Mouse (Mus musculus): ENCODE results near the gene Apoc4. TPM values are rescaled to one million over a fixed set of nuclear protein-coding genes. Genes with fewer than 3 reads are reported as not detected.
A peak's percentile ranks its signal among the peaks of the same experiment; 100 is the strongest.

Gene Apoc4
- polyA plus RNA-seq, 1 experiment from 2014 or later, result 0.08 TPM

GRCm38 (mm10) chr7:19633855-19634254 is 47.4 kb downstream of the Apoc4 start:
- H3K27me3 ChIP-seq, result no peaks in the 10 kb centered on the region
- H3K36me3 ChIP-seq, result peaks cover 72% of the 10 kb centered on the region
- H3K4me1 ChIP-seq (replicated peaks), result peaks cover 5% of the 10 kb centered on the region
- 94% methylated on average over 15 of the region's 15 CpGs for WGBS
- ATAC-seq (ENCODE audit: low read depth), result no peak
- no peak overlapping the region for H3K4me2 ChIP-seq
- H3K9me3 ChIP-seq, result no peaks in the 10 kb centered on the region
- H3K9ac ChIP-seq, result no peak overlapping the region
- no peak overlapping the region for H3K4me3 ChIP-seq
- H3K27ac ChIP-seq (replicated peaks), result no peak overlapping the region

GRCm38 (mm10) chr7:19633197-19633596 is 48.1 kb downstream of the Apoc4 start:
- H3K4me1 ChIP-seq (replicated peaks), result peaks cover 5% of the 10 kb centered on the region
- H3K36me3 ChIP-seq, result peaks cover 65% of the 10 kb centered on the region
- no peak overlapping the region for H3K9ac ChIP-seq
- H3K9me3 ChIP-seq, result no peaks in the 10 kb centered on the region
- H3K27me3 ChIP-seq, result no peaks in the 10 kb centered on the region
- H3K4me2 ChIP-seq, result no peak overlapping the region
- no peak for ATAC-seq (ENCODE audit: low read depth)
- H3K4me3 ChIP-seq, result no peak overlapping the region
- 93% methylated on average over 17 of the region's 17 CpGs for WGBS
- no peak overlapping the region for H3K27ac ChIP-seq (replicated peaks)

GRCm38 (mm10) chr7:19632720-19633119 is 48.6 kb downstream of the Apoc4 start:
- peaks cover 60% of the 10 kb centered on the region for H3K36me3 ChIP-seq
- H3K4me2 ChIP-seq, result no peak overlapping the region
- H3K9ac ChIP-seq, result no peak overlapping the region
- H3K27ac ChIP-seq (replicated peaks), result no peak overlapping the region
- peaks cover 5% of the 10 kb centered on the region for H3K4me1 ChIP-seq (replicated peaks)
- ATAC-seq (ENCODE audit: low read depth), result no peak
- H3K27me3 ChIP-seq, result no peaks in the 10 kb centered on the region
- H3K9me3 ChIP-seq, result no peaks in the 10 kb centered on the region
- H3K4me3 ChIP-seq, result no peak overlapping the region

- no peak for ATAC-seq (ENCODE audit: low read depth)
- no peak overlapping the region for H3K4me2 ChIP-seq
- H3K4me3 ChIP-seq, result no peak overlapping the region
- no peaks in the 10 kb centered on the region for H3K27me3 ChIP-seq
- no peak overlapping the region for H3K9ac ChIP-seq
- peaks cover 56% of the 10 kb centered on the region for H3K36me3 ChIP-seq
- H3K27ac ChIP-seq (replicated peaks), result no peak overlapping the region
- H3K9me3 ChIP-seq, result no peaks in the 10 kb centered on the region
- peaks cover 5% of the 10 kb centered on the region for H3K4me1 ChIP-seq (replicated peaks)
Measured at GRCm38 (mm10) chr7:19632275-19632674, 49.0 kb downstream of the Apoc4 start.

GRCm38 (mm10) chr7:19629361-19629734 is 51.9 kb downstream of the Apoc4 start, which contains the start of gene Relb:
Gene Relb, minus strand, starts transcription at chr7:19629438.
- Histone ChIP-seq H3K36me3 (peaks cover 27% of the 10 kb centered on the region), H3K9ac (peak within 1 kb of the TSS; percentile 69), H3K4me2 (peak within 1 kb of the TSS; percentile 88), H3K9me3 (no peaks in the 10 kb centered on the region), H3K27ac (replicated peaks) (peak within 1 kb of the TSS; percentile 78), H3K4me3 (peak within 1 kb of the TSS; percentile 74), H3K27me3 (no peaks in the 10 kb centered on the region), H3K4me1 (replicated peaks) (peaks cover 5% of the 10 kb centered on the region)
- ATAC-seq (ENCODE audit: low read depth), result peak; percentile 72
- under 1% methylated on average over 35 of the region's 41 CpGs for WGBS

GRCm38 (mm10) chr7:19628536-19629360 is 52.5 kb downstream of the Apoc4 start:
- Histone ChIP-seq H3K9me3 (no peaks in the 10 kb centered on the region), H3K4me2 (peak overlapping the region; percentile 88), H3K9ac (peak overlapping the region; percentile 69), H3K36me3 (peaks cover 21% of the 10 kb centered on the region), H3K27me3 (0 out of 2 replicates have a peak, but pooled peaks cover 2% of the 10 kb centered on the region), H3K27ac (replicated peaks) (peak overlapping the region; percentile 78), H3K4me1 (replicated peaks) (peaks cover 5% of the 10 kb centered on the region), H3K4me3 (peak overlapping the region; percentile 74)
- ATAC-seq (ENCODE audit: low read depth), result peak; percentile 88
- WGBS, result 2% methylated on average over 56 of the region's 57 CpGs

- H3K27ac ChIP-seq (replicated peaks), result no peak overlapping the region
- peaks cover 5% of the 10 kb centered on the region for H3K4me1 ChIP-seq (replicated peaks)
- ATAC-seq (ENCODE audit: low read depth), result no peak
- H3K27me3 ChIP-seq, result 0 out of 2 replicates have a peak, but pooled peaks cover 3% of the 10 kb centered on the region
- peak overlapping the region; percentile 74 for H3K4me3 ChIP-seq
- no peaks in the 10 kb centered on the region for H3K9me3 ChIP-seq
- peak overlapping the region; percentile 88 for H3K4me2 ChIP-seq
- 14% methylated on average over 17 of the region's 17 CpGs for WGBS
- H3K9ac ChIP-seq, result no peak overlapping the region
- H3K36me3 ChIP-seq, result peaks cover 15% of the 10 kb centered on the region
Measured at GRCm38 (mm10) chr7:19628192-19628535, 53.1 kb downstream of the Apoc4 start.

Other genes with a start within 250 kb of the Apoc4 start
- gene Mark4, start 222.7 kb downstream of the Apoc4 start, polyA plus RNA-seq (2015; fragmentation: Nextera tagmentation; extraction: Ambion mirVana), result 14.9 and 16.1 TPM in 2 replicates
- gene Exoc3l2, start 218.1 kb downstream of the Apoc4 start, polyA plus RNA-seq (2015; fragmentation: Nextera tagmentation; extraction: Ambion mirVana), result 0.32 and 0.52 TPM in 2 replicates
- 3.5 and 3.6 TPM in 2 replicates for gene Bloc1s3, start 173.1 kb downstream of the Apoc4 start, polyA plus RNA-seq (2015; fragmentation: Nextera tagmentation; extraction: Ambion mirVana)
- gene Trappc6a, start 173.1 kb downstream of the Apoc4 start, polyA plus RNA-seq (2015; fragmentation: Nextera tagmentation; extraction: Ambion mirVana), result 46.4 and 49.0 TPM in 2 replicates
- gene Nkpd1, start 163.6 kb downstream of the Apoc4 start, polyA plus RNA-seq (2015; fragmentation: Nextera tagmentation; extraction: Ambion mirVana), result 0.14 TPM in 1 of 2 replicates, not detected in the other
- gene Ppp1r37, start 118.4 kb downstream of the Apoc4 start, polyA plus RNA-seq (2015; fragmentation: Nextera tagmentation; extraction: Ambion mirVana), result 32.7 and 36.5 TPM in 2 replicates
- gene Zfp296, start 104.2 kb downstream of the Apoc4 start, polyA plus RNA-seq (2015; fragmentation: Nextera tagmentation; extraction: Ambion mirVana), result 0.40 TPM in 1 of 2 replicates, not detected in the other
- gene Gemin7, start 103.9 kb downstream of the Apoc4 start, polyA plus RNA-seq (2015; fragmentation: Nextera tagmentation; extraction: Ambion mirVana), result 153 and 159 TPM in 2 replicates
- 52.9 and 61.6 TPM in 2 replicates for gene Clasrp, start 77.0 kb downstream of the Apoc4 start, polyA plus RNA-seq (2015; fragmentation: Nextera tagmentation; extraction: Ambion mirVana)
- gene Relb, start 52.0 kb downstream of the Apoc4 start, polyA plus RNA-seq (2015; fragmentation: Nextera tagmentation; extraction: Ambion mirVana), result 5.6 and 6.6 TPM in 2 replicates
- 110 and 118 TPM in 2 replicates for gene Clptm1, start 16.4 kb downstream of the Apoc4 start, polyA plus RNA-seq (2015; fragmentation: Nextera tagmentation; extraction: Ambion mirVana)
- 1.0 TPM in 1 of 2 replicates, not detected in the other for gene Apoc2, start 3.5 kb downstream of the Apoc4 start, polyA plus RNA-seq (2015; fragmentation: Nextera tagmentation; extraction: Ambion mirVana)
- not detected in 2 replicates for gene Gm44805, start 56 bp downstream of the Apoc4 start, polyA plus RNA-seq (2015; fragmentation: Nextera tagmentation; extraction: Ambion mirVana)
- gene Apoc1, start 11.2 kb upstream of the Apoc4 start, polyA plus RNA-seq (2015; fragmentation: Nextera tagmentation; extraction: Ambion mirVana), result 4.4 and 6.6 TPM in 2 replicates
- 408 and 440 TPM in 2 replicates for gene Apoe, start 17.7 kb upstream of the Apoc4 start, polyA plus RNA-seq (2015; fragmentation: Nextera tagmentation; extraction: Ambion mirVana)
- gene Tomm40, start 34.0 kb upstream of the Apoc4 start, polyA plus RNA-seq (2015; fragmentation: Nextera tagmentation; extraction: Ambion mirVana), result 117 and 134 TPM in 2 replicates
- 54.6 and 56.2 TPM in 2 replicates for gene Nectin2, start 69.0 kb upstream of the Apoc4 start, polyA plus RNA-seq (2015; fragmentation: Nextera tagmentation; extraction: Ambion mirVana)
- 14.2 and 16.6 TPM in 2 replicates for gene Bcam, start 89.5 kb upstream of the Apoc4 start, polyA plus RNA-seq (2015; fragmentation: Nextera tagmentation; extraction: Ambion mirVana)
- gene Cblc, start 115.3 kb upstream of the Apoc4 start, polyA plus RNA-seq (2015; fragmentation: Nextera tagmentation; extraction: Ambion mirVana), result not detected in 2 replicates
- gene Bcl3, start 141.3 kb upstream of the Apoc4 start, polyA plus RNA-seq (2015; fragmentation: Nextera tagmentation; extraction: Ambion mirVana), result 0.32 and 1.8 TPM in 2 replicates
- 5.2 and 6.6 TPM in 2 replicates for gene Gm19345, start 170.5 kb upstream of the Apoc4 start, polyA plus RNA-seq (2015; fragmentation: Nextera tagmentation; extraction: Ambion mirVana)
- gene Ceacam16, start 179.8 kb upstream of the Apoc4 start, polyA plus RNA-seq (2015; fragmentation: Nextera tagmentation; extraction: Ambion mirVana), result 0.36 and 0.48 TPM in 2 replicates
- gene Ceacam19, start 206.5 kb upstream of the Apoc4 start, polyA plus RNA-seq (2015; fragmentation: Nextera tagmentation; extraction: Ambion mirVana), result not detected in 2 replicates
- 8.9 and 10.3 TPM in 2 replicates for gene Pvr, start 239.7 kb upstream of the Apoc4 start, polyA plus RNA-seq (2015; fragmentation: Nextera tagmentation; extraction: Ambion mirVana)